Mouse (Mus musculus): ENCODE measurements around the gene Prrc2b.

The Prrc2b gene

GRCm38 (mm10) chr2:32150924-32151659 lies at the start of gene Prrc2b:
Gene Prrc2b (plus strand): TSS chr2:32151082.
- no peak for DNase-seq (ENCODE audit: low read depth, low spot score)

GRCm38 (mm10) chr2:32102944-32103343 lies 47.9 kb upstream of the Prrc2b start:
- DNase-seq (ENCODE audit: low read depth, low spot score): no peak

GRCm38 (mm10) chr2:32103557-32103956 lies 47.3 kb upstream of the Prrc2b start:
- no peak for DNase-seq (ENCODE audit: low read depth, low spot score)

DNA sequence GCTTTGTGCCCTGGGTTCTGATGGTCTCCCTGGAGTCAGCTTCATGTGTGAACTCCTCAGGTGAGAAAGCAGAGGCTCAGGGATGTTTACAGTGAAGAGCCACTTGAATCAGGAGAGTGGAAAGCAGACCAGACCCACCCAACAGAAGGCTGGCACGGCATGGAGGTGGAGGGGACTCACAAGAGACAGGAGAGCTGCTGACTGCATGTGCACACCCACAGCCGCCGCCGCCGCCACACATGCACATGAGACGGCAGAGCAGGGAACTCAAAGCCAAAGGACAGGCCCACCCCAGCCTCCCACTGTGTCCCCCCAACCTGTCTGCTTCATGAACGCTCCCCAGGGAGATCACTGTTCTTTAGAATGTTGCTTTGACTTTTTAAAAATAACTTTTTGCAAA lies 46.8 kb upstream of the Prrc2b start:
- no peak for DNase-seq (ENCODE audit: low read depth, low spot score)

GRCm38 (mm10) chr2:32105117-32105913 lies 45.6 kb upstream of the Prrc2b start:
- DNase-seq (ENCODE audit: low read depth, low spot score): no peak

DNA sequence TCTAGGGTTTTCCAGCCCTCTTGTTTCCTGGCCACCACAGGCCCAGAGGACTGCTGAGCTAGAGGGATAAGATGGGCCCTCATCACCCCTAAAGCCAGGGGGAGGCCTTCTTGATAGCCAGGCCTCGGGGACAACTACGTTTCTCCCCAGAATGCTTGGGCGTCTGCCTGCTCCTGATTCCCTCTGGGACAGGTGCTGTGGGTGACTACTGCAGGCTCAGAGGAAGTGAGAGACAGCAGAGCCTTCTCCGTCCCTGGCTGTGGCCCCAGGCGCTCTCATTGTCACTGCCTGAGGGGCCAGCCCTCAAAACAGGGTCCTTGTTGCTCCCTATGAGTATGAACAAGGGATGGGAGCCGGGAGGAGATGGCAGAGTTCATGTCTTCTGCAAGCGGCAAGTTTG lies 45.0 kb upstream of the Prrc2b start:
- DNase-seq (ENCODE audit: low read depth, low spot score): no peak

GRCm38 (mm10) chr2:32111268-32111667 lies 39.6 kb upstream of the Prrc2b start:
- no peak for DNase-seq (ENCODE audit: low read depth, low spot score)

DNA sequence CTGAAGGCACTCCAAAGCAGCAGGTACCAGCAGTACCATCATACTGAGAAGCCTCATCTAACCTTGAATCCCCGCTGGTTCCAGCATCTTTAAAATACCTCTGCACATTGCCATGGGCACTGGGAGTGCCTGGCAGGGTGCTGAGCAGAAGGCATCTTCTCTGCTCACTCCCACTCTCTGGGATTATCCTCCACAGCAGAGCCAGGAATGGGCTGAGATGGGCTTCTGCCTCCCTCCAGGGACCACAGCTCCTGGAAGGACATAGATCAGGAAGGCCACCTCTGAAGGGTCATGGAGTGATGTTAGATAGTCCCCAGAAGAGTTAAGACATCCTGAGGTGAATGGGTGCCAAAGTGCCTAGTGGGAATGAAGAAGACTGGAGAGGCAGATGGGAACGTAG lies 38.3 kb upstream of the Prrc2b start:
- no peak for DNase-seq (ENCODE audit: low read depth, low spot score)

DNA sequence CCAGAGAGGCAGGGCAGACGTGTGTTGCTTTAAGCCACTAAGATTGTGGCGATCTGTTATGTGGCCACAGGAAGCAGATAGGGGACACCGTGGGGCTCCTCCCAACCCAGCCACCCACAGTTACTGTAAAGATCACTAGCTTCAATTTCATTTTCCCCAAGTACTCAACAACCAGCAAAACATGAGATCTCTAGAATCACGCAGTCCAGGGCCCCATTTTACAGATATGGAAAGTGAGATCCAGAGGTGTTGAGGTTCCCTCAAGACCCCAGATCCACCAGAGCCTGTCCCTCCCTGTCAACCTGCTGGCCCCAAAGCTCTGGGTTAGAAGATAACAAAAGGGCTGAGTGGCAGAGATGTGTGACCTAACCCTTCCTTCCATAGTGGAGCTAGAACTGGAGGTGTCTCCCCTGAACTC lies 35.0 kb upstream of the Prrc2b start:
- no peak for DNase-seq (ENCODE audit: low read depth, low spot score)

GRCm38 (mm10) chr2:32119802-32120750 lies 30.8 kb upstream of the Prrc2b start:
- DNase-seq (ENCODE audit: low read depth, low spot score): no peak

GRCm38 (mm10) chr2:32121150-32121549 lies 29.7 kb upstream of the Prrc2b start:
- no peak for DNase-seq (ENCODE audit: low read depth, low spot score)

GRCm38 (mm10) chr2:32121785-32122184 lies 29.1 kb upstream of the Prrc2b start:
- DNase-seq (ENCODE audit: low read depth, low spot score): no peak

GRCm38 (mm10) chr2:32127653-32128535 lies 23.0 kb upstream of the Prrc2b start:
- DNase-seq (ENCODE audit: low read depth, low spot score): no peak

- no peak for DNase-seq (ENCODE audit: low read depth, low spot score)
Measured at GRCm38 (mm10) chr2:32128536-32128841, 22.4 kb upstream of the Prrc2b start.

- no peak for DNase-seq (ENCODE audit: low read depth, low spot score)
Measured at GRCm38 (mm10) chr2:32129383-32130074, 21.4 kb upstream of the Prrc2b start.

DNA sequence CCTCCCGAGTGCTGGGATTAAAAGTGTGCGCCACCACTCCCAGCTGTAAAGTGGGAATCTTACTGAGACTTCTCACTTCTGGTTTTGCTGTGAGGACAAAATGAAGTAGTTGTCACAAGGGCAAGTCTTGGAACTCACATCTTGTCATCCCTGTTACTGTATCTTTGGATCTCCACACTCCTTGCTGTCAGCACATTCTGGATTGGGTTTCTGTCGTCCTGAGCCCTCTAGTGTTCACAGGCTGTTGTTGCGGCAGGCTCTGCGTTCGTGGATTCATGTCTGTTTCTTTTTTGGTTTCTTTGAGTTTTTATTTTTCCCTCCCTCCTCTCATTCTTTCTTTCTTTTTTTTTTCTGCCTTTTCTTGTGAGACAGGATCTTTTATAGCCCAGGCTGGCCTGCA lies 20.4 kb upstream of the Prrc2b start:
- DNase-seq (ENCODE audit: low read depth, low spot score): no peak

- no peak for DNase-seq (ENCODE audit: low read depth, low spot score)
Measured at GRCm38 (mm10) chr2:32131205-32131834, 19.6 kb upstream of the Prrc2b start.

- DNase-seq (ENCODE audit: low read depth, low spot score): no peak
Measured at GRCm38 (mm10) chr2:32131866-32132566, 18.9 kb upstream of the Prrc2b start.

DNA sequence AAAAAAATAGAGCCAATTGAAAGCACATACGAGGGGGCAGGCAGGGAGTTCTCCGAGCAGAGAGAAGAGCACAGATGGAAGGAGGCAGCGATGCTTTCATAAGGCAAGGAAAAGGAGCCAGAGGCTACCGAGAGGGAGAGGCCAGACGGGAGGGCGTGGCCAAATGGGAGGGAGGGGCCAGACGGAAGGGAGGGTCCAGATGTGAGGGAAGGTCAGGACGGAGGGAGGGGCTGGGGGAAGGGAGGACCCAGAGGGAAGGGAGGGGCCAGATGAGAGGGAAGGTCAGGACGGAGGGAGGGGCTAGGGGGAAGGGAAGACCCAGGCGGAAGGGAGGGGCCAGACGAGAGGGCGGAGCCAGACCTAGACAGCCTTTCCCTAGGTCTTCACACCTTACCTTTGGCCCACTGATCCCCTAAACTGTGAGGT lies 18.3 kb upstream of the Prrc2b start:
- DNase-seq (ENCODE audit: low read depth, low spot score): no peak

All from retina, adult 2 months (tissue).